Mouse (Mus musculus) CH12.LX (cell line): Measurements from ENCODE around the gene Aif1l. TPM values are rescaled to one million over a fixed set of nuclear protein-coding genes. Genes with fewer than 3 reads are reported as not detected.

Experiments used
- DNase-seq: peaks from one replicate; pipeline ENCODE4 v3.0.0-alpha.2; 2013; ENCODE audit errors: extremely low read depth
- H3K27ac ChIP-seq: 2 replicates; pipeline ENCODE4 v1.5.1; 2012; ENCODE audit warnings: low read depth, mild to moderate bottlenecking, control low read depth, moderate library complexity; ENCODE audit not compliant: insufficient read depth
- H3K27me3 ChIP-seq: replicated peaks from 2 replicates; pipeline ENCODE3; 2012; ENCODE audit warnings: inconsistent platforms
- H3K36me3 ChIP-seq, 2 experiments: replicated peaks in 1 of 2; 2 replicates each; pipeline versions ENCODE3 to v1.6.1; 2012; ENCODE audit warnings: inconsistent platforms in 1 of 2, low read length in 1 of 2, mild to moderate bottlenecking in 1 of 2, mixed read lengths in 1 of 2, moderate library complexity in 1 of 2; ENCODE audit not compliant: control insufficient read depth in 1 of 2, insufficient read depth in 1 of 2
- H3K4me1 ChIP-seq, 2 experiments: 2 replicates each; pipeline ENCODE4 v1.6.1; 2012; ENCODE audit warnings: inconsistent platforms in 1 of 2, moderate library complexity in 1 of 2; ENCODE audit not compliant: insufficient read depth in 2 of 2, control insufficient read depth in 1 of 2
- H3K4me2 ChIP-seq: 2 replicates; pipeline ENCODE4 v1.6.1; 2012; ENCODE audit warnings: low read depth, mild to moderate bottlenecking, control low read depth; ENCODE audit not compliant: poor library complexity, insufficient read depth, severe bottlenecking
- H3K4me3 ChIP-seq, 3 experiments: fragments of 150-350 bp in 1 of 3; sonication (generic) in 1 of 3; replicated peaks in 1 of 3; 2 replicates each; pipeline versions ENCODE3 to v1.5.1; 2011 to 2012; ENCODE audit warnings: low read depth in 2 of 3, low read length in 2 of 3, mild to moderate bottlenecking in 2 of 3, moderate library complexity in 2 of 3, control low read depth in 1 of 3, improper control_type of control experiment in 1 of 3, inconsistent platforms in 1 of 3, mixed read lengths in 1 of 3; ENCODE audit not compliant: poor library complexity in 1 of 3
- H3K79me2 ChIP-seq: replicated peaks from 2 replicates; pipeline ENCODE4 v1.6.1; 2012; ENCODE audit warnings: mild to moderate bottlenecking, moderate library complexity; ENCODE audit not compliant: control insufficient read depth, poor library complexity, insufficient read depth, severe bottlenecking; ENCODE audit errors: extremely low read depth
- H3K9ac ChIP-seq: 2 replicates; pipeline ENCODE4 v1.6.1; 2012; ENCODE audit warnings: low read depth, mild to moderate bottlenecking, control low read depth, moderate library complexity; ENCODE audit not compliant: insufficient read depth
- H3K9me3 ChIP-seq: replicated peaks from 2 replicates; pipeline ENCODE3; 2012; ENCODE audit warnings: low read length, inconsistent platforms, mixed read lengths
- BHLHE40 ChIP-seq: IDR thresholded peaks from 2 replicates; pipeline ENCODE4 v1.6.1; 2011; ENCODE audit warnings: mild to moderate bottlenecking, low read depth, low read length, improper control_type of control experiment
- CHD1 ChIP-seq: IDR thresholded peaks from 2 replicates; pipeline ENCODE4 v1.6.1; 2012; ENCODE audit warnings: low read depth, low read length, improper control_type of control experiment, inconsistent platforms
- CHD2 ChIP-seq: IDR thresholded peaks from 2 replicates; pipeline ENCODE4 v1.6.1; 2011; ENCODE audit warnings: low read length, improper control_type of control experiment
- CTCF ChIP-seq, 2 experiments: IDR thresholded peaks in 1 of 2; conservative IDR thresholded peaks in 1 of 2; 2 replicates each; pipeline ENCODE4 v1.5.1; 2011 to 2012; ENCODE audit warnings: low read depth in 2 of 2, low read length in 2 of 2, improper control_type of control experiment in 1 of 2, inconsistent platforms in 1 of 2, mild to moderate bottlenecking in 1 of 2, moderate library complexity in 1 of 2
- EP300 ChIP-seq: IDR thresholded peaks from 2 replicates; pipeline ENCODE4 v1.6.1; 2011; ENCODE audit warnings: low read length, improper control_type of control experiment
- ETS1 ChIP-seq: conservative IDR thresholded peaks from 2 replicates; pipeline ENCODE4 v1.6.1; 2012; ENCODE audit warnings: low read depth, mild to moderate bottlenecking, inconsistent platforms, low read length, improper control_type of control experiment, moderate library complexity
- GABPA ChIP-seq: IDR thresholded peaks from 2 replicates; pipeline ENCODE4 v1.6.1; 2012; ENCODE audit warnings: low read depth, low read length, improper control_type of control experiment, inconsistent platforms; ENCODE audit not compliant: insufficient replicate concordance
- IRF4 ChIP-seq: IDR thresholded peaks from 2 replicates; pipeline ENCODE4 v1.6.1; 2014; ENCODE audit warnings: low read depth, mild to moderate bottlenecking, inconsistent platforms, low read length, improper control_type of control experiment
- JUN ChIP-seq: IDR thresholded peaks from 2 replicates; pipeline ENCODE4 v1.6.1; 2011; ENCODE audit warnings: low read depth, mild to moderate bottlenecking, low read length, improper control_type of control experiment, moderate library complexity; ENCODE audit not compliant: insufficient read depth
- JUND ChIP-seq: conservative IDR thresholded peaks from 2 replicates; pipeline ENCODE4 v1.6.1; 2011; ENCODE audit warnings: low read depth, low read length, improper control_type of control experiment
- KAT2A ChIP-seq: IDR thresholded peaks from 2 replicates; pipeline ENCODE4 v1.6.1; 2012; ENCODE audit warnings: low read length, improper control_type of control experiment, inconsistent platforms; ENCODE audit not compliant: insufficient replicate concordance
- MXI1 ChIP-seq: IDR thresholded peaks from 2 replicates; pipeline ENCODE4 v1.6.1; 2011; ENCODE audit warnings: mild to moderate bottlenecking, low read depth, low read length, improper control_type of control experiment
- MYC ChIP-seq: IDR thresholded peaks from 2 replicates; pipeline ENCODE4 v1.6.1; 2011; ENCODE audit warnings: low read depth, mild to moderate bottlenecking, improper control_type of control experiment, low read length
- NELFE ChIP-seq: IDR thresholded peaks from 2 replicates; pipeline ENCODE4 v1.6.1; 2011; ENCODE audit warnings: low read depth, low read length, improper control_type of control experiment
- PAX5 ChIP-seq: IDR thresholded peaks from 2 replicates; pipeline ENCODE4 v1.6.1; 2012; ENCODE audit warnings: low read length, inconsistent platforms, mixed read lengths
- POLR2A ChIP-seq: IDR thresholded peaks from 2 replicates; pipeline ENCODE4 v1.6.1; 2011; ENCODE audit warnings: low read depth, mild to moderate bottlenecking, improper control_type of control experiment, low read length
- POLR2AphosphoS2 ChIP-seq: IDR thresholded peaks from 2 replicates; pipeline ENCODE4 v1.6.1; 2011; ENCODE audit warnings: low read depth, low read length, improper control_type of control experiment
- RAD21 ChIP-seq: IDR thresholded peaks from 2 replicates; pipeline ENCODE4 v1.6.1; 2011; ENCODE audit warnings: low read depth, mild to moderate bottlenecking, low read length, improper control_type of control experiment, moderate library complexity
- RCOR1 ChIP-seq: conservative IDR thresholded peaks from 2 replicates; pipeline ENCODE4 v1.6.1; 2012; ENCODE audit warnings: low read depth, mild to moderate bottlenecking, inconsistent platforms, low read length, improper control_type of control experiment
- SMC3 ChIP-seq: IDR thresholded peaks from 2 replicates; pipeline ENCODE4 v1.6.1; 2011; ENCODE audit warnings: low read depth, low read length, improper control_type of control experiment
- TBP ChIP-seq: conservative IDR thresholded peaks from 2 replicates; pipeline ENCODE4 v1.6.1; 2011; ENCODE audit warnings: low read depth, low read length, improper control_type of control experiment
- USF1 ChIP-seq: IDR thresholded peaks from 2 replicates; pipeline ENCODE4 v1.6.1; 2014; ENCODE audit warnings: low read depth, mild to moderate bottlenecking, inconsistent platforms, low read length, improper control_type of control experiment
- USF2 ChIP-seq: conservative IDR thresholded peaks from 2 replicates; pipeline ENCODE4 v1.6.1; 2011; ENCODE audit warnings: low read depth, low read length, improper control_type of control experiment
- ZKSCAN1 ChIP-seq: IDR thresholded peaks from 2 replicates; pipeline ENCODE4 v1.6.1; 2012; ENCODE audit warnings: low read depth, inconsistent platforms, low read length, improper control_type of control experiment, borderline replicate concordance
- ZNF384 ChIP-seq: IDR thresholded peaks from 2 replicates; pipeline ENCODE4 v1.6.1; 2012; ENCODE audit warnings: low read depth, low read length, improper control_type of control experiment, inconsistent platforms
- dilution Hi-C: fragments of 300-500 bp; cut with MboI; formaldehyde crosslinking; loops from 2 replicates; pipeline ENCODE4 v1.14.3; 2020; ENCODE audit warnings: low sequenced_read_pairs; ENCODE audit not compliant: extremely low pct_unique_long_range_greater_than_20kb, extremely low pct_ligation_motif_present
- in situ Hi-C: fragments of 300-500 bp; cut with MboI; formaldehyde crosslinking; loops from 3 replicates; pipeline ENCODE4 v1.14.3; 2019; ENCODE audit warnings: low sequenced_read_pairs, low pct_ligation_motif_present, low pct_unique_long_range_greater_than_20kb, mixed read lengths
- polyA plus RNA-seq: library from polyadenylated mRNA; unstranded; fragments of >175 nt; gene quantifications from 2 replicates; pipeline ENCODE4 v1.2.1, GENCODE M21; 2012; ENCODE audit warnings: low read depth; ENCODE audit not compliant: insufficient read length
- total RNA-seq, 2 experiments: library from RNA; depleted of rRNA; stranded (reverse); fragments of 300-350 nt in 1 of 2; fragments of >200 nt in 1 of 2; gene quantifications; 2 replicates each; pipeline ENCODE4 v1.2.3; 2012 to 2014

The Aif1l gene
- total and polyA plus RNA-seq, 3 experiments = 0.11 to 0.81 TPM; not detected in 1

DNA sequence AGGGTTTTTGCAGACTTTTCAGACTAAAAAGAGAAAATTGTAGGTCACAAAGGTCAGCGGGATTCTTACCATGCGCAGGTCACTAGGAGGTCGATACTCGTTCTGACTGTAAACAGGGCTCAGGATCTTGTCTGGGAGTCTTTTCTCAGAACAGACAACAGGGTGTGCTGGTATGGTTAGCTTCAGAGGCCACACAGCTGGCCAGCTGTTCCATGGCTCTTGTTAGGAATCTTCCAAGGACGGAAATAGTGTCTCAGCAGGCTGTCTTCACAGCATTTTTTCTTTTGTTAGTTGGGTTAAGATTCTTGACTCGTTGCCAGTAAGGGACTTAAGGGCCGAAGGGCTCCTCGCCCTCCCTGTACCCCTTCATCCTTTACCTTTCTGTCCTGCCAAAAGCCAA, 16.9 kb downstream of the Aif1l start:
- in situ Hi-C loops = loop anchor here (10.0 kb wide), 1 partner anchor 168 kb away; no protein-coding TSS in a partner anchor

DNA sequence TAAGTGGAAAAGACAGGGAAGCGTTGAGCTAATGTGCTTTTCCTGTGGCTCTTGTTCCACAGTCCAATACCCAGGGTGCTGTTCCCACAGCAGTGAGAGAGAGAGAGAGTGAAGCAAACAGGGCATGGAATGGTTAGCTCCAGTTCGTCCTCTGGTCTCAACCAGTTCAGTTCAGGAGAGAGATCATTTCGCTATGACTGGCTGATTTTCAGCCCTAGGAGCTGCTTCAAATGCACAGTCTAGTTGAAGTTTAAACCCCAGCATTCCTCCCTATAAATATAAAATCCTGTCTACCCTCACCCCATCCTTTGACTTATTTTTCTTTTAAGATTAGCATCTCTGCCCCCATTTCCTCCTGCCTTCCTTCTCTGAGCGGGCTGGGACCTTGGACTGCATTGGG, 22.6 kb downstream of the Aif1l start:
- Histone ChIP-seq H3K4me2 (no peak overlapping the region), H3K27ac (no peak overlapping the region), H3K4me3 (no peak overlapping the region), H3K9ac (no peak overlapping the region), H3K79me2 (peaks cover 19% of the 10 kb centered on the region), H3K27me3 (peaks cover 57% of the 10 kb centered on the region), H3K36me3 (peaks cover 8 to 14% of the 10 kb centered on the region in 2 experiments)
- in situ Hi-C loops = no loop called here
- DNase-seq = no peak
- no peak for TF ChIP-seq MXI1
- TF ChIP-seq IRF4 = no peak
- TF ChIP-seq, all 38 proteins: peak for 0
- no peaks in the 10 kb centered on the region for H3K9me3 ChIP-seq
- peaks cover 0 to 23% of the 10 kb centered on the region in 2 experiments; a peak in 2 of 4 replicates for H3K4me1 ChIP-seq
- dilution Hi-C loops = no loop called here

More for the DNA sequence above, 16.9 kb downstream of the Aif1l start:
- Histone ChIP-seq H3K27ac (no peak overlapping the region), H3K9me3 (no peaks in the 10 kb centered on the region), H3K9ac (no peak overlapping the region), H3K4me3 (no peak overlapping the region), H3K4me1 (0 out of 4 replicates have a peak, but pooled peaks cover 0 to under 1% of the 10 kb centered on the region in 2 experiments), H3K4me2 (no peak overlapping the region), H3K79me2 (no peaks in the 10 kb centered on the region), H3K36me3 (no peaks in the 10 kb centered on the region), H3K27me3 (peaks cover 85% of the 10 kb centered on the region)
- dilution Hi-C loops = no loop called here
- no peak for DNase-seq
- TF ChIP-seq TBP = no peak
- no peak for TF ChIP-seq PAX5
- TF ChIP-seq SMC3 = no peak
- no peak for TF ChIP-seq USF2
- no peak for TF ChIP-seq ETS1

DNA sequence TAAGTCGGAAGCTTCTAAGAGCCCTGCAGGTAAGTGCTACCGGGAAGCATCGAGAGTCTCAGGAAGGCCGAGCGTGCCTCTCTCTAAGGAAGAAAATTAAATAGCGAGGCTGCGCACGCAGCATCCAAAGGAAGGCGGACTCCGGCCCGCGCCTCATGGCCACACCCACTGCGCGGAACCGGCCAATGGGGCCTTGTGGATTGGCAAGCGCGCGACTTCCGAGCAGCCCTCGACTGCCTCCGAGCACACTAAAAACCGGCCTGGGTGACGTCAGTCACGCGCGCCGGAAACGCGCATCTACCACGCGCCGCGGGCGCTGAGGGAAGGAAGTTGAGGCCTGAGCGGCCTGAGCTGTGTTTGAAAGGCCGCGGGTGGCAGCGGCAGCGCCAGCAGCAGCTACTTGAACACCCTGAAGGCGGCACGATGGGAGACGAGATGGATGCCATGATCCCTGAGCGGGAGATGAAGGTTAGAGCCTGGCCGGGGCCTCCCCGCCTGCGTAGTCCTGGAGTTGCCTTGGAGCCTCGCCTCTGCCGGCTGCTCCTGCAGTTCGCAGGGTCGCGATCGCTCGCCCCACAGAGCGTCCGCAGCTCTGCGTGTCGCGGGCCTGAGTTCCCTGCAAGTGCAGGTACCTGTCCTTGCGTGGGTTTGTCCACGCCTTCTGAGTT, 24.3 kb downstream of the Aif1l start, which contains the start of gene Nup214:
TSS of gene Nup214 (plus strand) at position 296 of the 668 bp plus-strand sequence.
- peak within 1 kb of the TSS; percentile 90 to 99 (median 95) for H3K4me3 ChIP-seq
- H3K27ac ChIP-seq = 0 out of 2 replicates have a peak within 1 kb of the TSS, but pooled peaks have one; percentile 7
- H3K79me2 ChIP-seq = peaks cover 19% of the 10 kb centered on the region
- no peaks in the 10 kb centered on the region for H3K9me3 ChIP-seq
- peak within 1 kb of the TSS; percentile 93 for H3K4me2 ChIP-seq
- H3K9ac ChIP-seq = peak within 1 kb of the TSS; percentile 97
- peaks cover 42% of the 10 kb centered on the region for H3K27me3 ChIP-seq
- peaks cover 0 to 23% of the 10 kb centered on the region in 2 experiments; a peak in 2 of 4 replicates for H3K4me1 ChIP-seq
- DNase-seq = peak; percentile 98
- peaks cover 18 to 30% of the 10 kb centered on the region in 2 experiments for H3K36me3 ChIP-seq
- dilution Hi-C loops (no loop called here), in situ Hi-C loops (no loop called here)
- TF ChIP-seq KAT2A (peak; percentile 95), TBP (peak; percentile 83), POLR2AphosphoS2 (peak; percentile 90), SMC3 (no peak), ZNF384 (no peak), POLR2A (peak; percentile 96), EP300 (no peak), MXI1 (peak; percentile 95), USF1 (no peak), CHD1 (no peak), CTCF (conservative IDR thresholded peaks at IDR 0.05 in 1 of 2, IDR thresholded peaks at IDR 0.05 in 1 of 2; ENCODE audit: low read depth in 2 of 2, low read length in 2 of 2) (no peak), RCOR1 (no peak), JUN (no peak), CHD2 (peak; percentile 21; the same call in 1 of the 2 replicates), BHLHE40 (peak; percentile 62), ZKSCAN1 (no peak), JUND (no peak), MYC (peak; percentile 91), GABPA (peak; percentile 90), NELFE (peak; percentile 83), RAD21 (no peak), IRF4 (peak; percentile 91)
